Mouse (Mus musculus): ENCODE measurements at regions not wholly inside any gene's neighbourhood (a gene's known extent, or its start where the extent isn't known, plus 50 kb on each side); places are given as distances from the start of the nearest gene placed in this dataset.

DNA sequence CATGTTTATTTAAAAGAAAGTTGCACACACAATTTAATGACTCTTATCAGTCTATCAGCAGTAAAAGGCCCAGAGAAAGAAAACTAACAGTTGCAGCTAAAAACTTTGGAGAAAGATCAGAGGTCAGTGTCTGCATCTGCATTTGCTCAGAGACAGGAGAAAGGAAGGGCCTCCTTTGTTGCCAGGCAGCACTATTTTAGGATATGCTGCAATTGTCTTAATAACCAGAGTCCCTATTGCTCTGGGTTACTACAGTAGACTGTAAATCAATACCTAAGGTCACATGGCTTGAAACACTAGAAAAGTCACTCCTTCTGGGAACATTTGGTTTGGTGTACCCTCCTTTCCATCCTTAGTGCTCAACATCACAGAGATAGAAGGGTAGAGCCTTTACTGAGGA is 175.7 kb downstream of the Hdgfl1 start:
- no peak for DNase-seq

DNA sequence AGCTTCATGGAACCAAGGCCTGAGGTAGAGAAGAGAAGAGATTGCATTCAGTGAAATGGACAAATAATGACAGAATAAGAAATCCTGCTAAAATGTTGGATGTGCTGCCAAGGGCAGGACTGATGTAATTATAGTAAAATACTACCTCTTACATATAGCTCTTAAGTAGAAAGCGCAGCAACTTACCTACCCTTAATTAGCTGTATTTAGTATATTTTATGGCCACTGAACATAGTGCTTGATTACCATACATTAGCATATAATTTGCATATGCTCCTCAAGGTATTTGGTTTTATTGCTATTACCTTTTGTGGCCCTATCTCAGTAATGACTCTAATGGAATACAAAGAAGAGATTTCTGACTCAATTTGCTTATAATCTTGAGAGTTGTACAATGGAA is 176.2 kb downstream of the Hdgfl1 start:
- no peak for DNase-seq

DNA sequence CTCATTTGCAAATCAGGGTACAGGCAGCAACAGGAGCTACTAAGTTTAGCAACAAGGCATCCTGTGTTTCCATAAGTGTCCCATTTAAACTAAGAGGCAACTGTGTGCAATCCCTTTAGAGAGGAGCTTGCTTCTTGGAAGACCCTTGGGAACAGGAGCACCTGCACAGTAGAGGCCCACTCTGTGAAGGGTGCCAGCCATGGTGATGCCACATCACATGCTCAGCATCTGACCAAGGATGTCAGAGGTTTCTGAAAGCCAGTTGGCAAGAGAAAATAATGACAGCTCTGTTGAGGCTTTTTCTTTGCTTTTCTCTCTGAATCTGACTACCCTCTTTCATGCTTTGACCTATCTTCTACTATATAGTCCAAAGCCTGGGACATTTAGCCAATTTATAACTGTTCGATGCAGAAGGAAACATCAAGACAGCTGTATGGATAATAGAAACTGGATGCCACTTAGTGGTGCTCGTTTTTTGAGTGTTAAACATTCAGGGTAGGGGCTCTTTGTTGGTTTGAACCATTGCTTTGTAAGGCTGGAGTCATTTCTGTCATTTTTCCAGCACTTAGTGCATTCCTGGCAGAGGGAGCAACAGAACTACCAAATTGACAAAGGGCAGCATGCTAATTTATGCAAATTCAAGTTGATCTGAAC is 193.9 kb downstream of the Hdgfl1 start:
- DNase-seq, result no peak

DNA sequence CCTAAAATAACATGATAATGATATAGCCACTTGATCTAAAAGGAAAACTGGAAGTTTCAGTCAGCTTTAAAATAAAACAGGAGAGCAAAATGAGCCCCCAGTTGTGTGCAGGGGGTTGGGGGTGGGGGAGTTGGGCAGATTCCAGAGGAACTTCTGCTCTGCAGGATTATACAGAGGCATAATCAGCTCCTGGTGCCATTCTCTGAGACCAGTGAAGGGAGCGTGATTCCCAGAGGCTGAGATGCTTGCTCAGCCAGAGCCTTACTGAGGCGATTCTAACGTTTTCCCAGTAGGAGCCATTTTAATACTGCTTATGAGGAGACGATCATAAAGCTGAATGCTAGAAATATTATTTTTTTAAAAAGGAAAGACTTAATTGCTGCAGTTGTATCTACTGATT is 200.5 kb downstream of the Hdgfl1 start:
- DNase-seq, result peak; percentile 24

DNA sequence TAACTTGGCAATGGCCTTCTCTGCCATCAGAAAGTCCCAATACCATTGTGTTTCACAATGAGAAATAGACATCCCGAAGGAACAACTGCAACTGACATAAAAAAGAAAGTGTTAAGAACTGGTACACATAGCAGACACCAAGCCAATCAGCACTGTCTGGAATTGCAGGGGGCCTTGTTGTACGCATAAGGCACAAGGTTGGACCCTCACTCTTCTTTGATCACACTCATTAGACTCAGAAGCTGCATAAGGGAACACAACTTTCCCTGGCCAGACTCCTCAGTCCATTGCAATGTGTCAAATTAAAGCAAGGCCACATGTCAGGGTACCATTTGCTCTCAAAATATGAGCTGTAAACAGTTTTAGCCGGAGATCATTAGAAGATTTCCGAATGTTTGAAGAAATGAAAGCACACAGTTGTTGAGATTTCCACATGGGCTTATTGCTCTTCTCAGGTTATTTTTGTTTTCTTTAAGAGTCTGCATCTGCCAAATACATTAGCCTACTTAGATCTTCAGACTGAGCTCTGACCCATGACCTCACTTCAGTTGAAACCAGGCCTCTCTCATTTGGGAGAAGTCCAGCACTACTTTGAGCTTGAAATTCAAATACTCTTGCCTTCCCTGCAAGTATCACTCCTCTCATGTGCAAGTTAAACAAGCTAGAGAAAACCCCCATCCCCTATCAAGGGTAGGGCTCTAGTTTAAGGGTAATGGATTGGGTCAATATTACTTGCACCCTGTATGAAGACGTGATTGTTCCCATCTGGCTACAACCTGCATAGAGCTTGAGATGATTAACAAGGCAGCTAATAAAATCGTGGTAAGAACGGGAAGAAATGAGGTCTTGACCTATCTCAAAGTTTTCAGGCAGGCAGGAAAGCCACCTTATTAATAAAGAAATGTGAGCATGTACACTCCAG is 204.8 kb downstream of the Hdgfl1 start:
- DNase-seq, result no peak

DNA sequence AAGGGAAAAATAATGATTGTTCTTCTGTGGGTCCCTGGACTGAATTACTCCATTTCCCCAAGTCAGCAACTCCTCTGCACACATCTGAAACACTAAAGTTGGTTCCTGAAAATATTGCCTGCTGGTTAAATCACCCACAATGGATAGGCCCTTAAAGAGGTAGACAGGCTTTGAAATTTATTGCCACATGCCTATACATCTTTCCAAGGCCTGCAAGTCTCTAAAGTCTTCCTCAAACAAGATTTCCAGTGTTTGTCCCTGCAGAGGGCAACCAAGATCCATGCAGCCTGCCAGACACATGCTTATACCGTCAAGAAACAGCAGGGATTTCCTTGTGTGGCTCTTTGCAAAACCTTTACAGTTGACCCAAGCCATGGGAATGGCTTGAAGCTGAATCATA is 211.6 kb downstream of the Hdgfl1 start:
- peak; percentile 23 for DNase-seq

DNA sequence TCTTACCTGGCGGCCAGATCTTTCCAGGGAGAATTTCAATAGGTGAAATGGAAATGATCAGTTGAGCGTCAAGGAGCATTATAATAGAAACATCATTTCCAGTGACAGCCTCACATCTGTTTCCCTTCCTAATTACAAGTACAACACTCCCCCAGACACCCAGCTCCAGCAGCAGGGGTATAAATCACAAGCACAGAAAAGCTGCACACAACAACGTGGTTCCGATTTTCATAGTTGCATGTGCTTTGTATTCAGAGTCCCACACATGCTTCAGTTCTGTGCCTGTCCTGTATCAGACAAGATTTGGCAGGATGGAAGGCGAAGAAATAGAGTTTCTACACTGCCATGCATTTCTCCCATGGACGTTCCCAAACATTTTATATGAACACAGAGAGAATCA is 215.7 kb downstream of the Hdgfl1 start:
- DNase-seq, result no peak

DNA sequence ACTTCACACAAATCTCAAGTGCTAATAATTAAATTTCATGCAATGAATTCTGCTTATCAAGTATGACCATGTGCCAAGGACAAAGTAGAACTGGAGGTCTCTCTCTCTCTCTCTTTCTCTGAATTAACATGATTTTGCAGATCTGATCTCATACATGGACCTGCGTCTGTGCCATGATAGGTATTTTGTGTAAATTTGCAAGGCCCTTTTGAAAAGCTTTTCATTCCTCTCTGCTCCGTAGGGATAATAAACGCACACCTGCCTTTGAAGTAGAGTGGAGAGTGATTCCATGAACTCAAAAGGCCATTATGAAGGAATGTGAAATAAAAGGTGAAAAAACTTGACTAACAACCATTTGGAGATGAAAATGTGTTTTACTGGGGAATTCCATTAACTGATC is 217.8 kb downstream of the Hdgfl1 start:
- DNase-seq, result no peak

DNA sequence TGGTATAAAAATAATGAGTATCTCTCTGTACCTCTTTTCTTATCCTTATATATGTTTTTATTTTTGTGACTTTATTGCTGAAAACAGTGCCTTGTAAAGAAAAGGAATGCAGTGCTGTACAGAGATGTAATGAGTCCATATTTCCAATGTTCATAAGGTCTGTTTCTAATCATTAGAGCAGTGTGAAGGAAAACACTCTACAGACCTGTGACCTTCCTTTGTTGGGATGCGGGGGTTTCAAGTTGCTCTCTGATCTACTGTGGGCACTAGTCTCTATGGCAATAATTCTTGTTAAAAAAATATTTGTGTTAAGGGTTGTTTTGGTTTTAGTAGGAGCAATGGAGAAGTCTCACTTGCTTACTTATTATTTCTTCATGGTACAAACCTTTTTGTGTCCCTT is 231.0 kb downstream of the Hdgfl1 start:
- DNase-seq, result no peak

DNA sequence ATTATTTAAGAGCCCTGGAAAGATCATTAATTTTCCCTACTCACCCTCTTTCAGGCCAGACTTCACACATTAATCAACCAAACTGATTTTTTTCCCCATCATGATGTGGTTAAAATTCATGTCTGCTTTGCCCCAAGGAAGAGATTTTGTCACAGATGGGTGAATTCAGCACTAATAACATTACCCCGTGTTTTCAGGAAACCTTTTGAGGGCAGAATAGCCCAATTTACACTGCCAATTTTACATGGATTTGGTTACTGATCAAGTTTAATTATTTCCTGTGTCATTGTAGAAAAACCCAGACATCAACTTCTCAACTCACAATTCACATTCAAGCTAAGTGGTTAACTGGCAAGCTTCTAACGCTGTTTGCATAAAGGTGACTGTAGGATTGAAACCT is 233.4 kb downstream of the Hdgfl1 start:
- DNase-seq, result no peak

DNA sequence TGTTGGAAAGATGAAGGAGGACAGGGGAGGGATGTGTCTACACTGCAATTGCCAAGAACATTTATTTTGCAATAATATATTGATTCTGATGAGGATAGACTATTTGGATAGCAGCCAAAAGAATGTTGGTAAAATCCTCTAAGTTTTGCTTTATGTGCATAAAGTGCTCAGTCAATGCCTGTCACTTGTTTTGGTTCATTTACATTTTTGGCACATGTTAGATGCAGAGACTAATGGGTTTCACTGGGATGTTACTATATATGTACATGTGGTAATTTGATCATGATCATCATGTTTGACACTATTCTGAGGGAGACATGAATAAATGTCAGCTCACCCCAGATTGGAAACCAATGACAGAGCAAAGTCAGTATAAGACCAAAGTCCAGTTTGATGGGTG is 237.2 kb downstream of the Hdgfl1 start:
- DNase-seq, result no peak

DNA sequence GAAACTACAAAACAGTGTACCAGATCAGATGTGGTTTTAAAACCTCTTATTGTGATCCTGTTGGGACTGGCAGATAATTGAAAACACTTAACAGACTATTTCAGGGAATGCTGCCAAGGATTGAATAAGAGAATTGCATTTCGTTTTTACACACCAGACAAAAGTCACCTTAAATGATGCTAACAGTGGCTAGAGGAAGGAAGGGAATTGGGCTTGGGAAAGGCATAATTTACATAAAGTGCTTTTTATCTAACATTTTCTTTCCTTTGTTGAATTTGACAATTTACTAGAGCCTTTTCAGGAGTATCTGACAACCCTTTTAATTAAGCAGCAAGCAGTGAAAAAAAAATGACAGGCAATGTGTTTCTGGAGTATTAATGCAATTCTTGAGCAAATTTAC is 250.9 kb downstream of the Hdgfl1 start:
- no peak for DNase-seq

DNA sequence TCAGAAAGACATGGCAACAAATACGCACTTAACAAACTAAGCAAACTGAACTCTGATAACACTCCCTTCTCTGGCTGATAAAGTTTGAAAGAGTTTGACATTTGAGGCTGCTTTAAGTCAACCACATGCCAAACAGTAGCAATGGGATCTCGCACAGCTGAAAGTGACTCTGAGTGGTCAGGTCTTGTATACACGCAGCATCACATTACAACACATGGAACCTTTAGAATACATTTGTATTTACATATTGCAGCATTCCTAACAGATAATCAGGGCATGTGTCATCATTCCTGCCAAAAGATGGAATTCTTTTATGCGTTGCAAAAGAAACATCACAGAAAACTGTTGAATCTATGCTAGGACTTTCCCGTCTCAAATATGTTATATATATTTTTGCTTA is 251.5 kb downstream of the Hdgfl1 start:
- DNase-seq, result no peak

DNA sequence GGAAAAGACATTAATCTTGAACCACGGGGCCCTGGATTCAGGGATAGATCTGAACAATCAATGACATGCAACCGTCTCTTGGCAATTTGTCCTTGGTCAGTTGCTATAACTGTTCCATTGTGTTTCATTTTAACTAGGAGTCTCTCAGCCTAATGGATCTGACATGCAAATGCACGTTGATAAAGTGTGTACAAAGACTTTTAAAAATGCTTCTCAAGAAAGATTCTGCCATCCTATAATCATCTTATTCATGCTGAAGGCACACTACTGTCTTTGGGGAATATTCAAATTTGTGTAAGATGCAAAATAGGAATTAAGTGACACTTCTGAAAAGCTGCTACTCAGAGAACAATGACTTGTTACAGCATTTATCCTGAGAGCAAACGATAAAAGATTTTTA is 252.3 kb downstream of the Hdgfl1 start:
- no peak for DNase-seq

DNA sequence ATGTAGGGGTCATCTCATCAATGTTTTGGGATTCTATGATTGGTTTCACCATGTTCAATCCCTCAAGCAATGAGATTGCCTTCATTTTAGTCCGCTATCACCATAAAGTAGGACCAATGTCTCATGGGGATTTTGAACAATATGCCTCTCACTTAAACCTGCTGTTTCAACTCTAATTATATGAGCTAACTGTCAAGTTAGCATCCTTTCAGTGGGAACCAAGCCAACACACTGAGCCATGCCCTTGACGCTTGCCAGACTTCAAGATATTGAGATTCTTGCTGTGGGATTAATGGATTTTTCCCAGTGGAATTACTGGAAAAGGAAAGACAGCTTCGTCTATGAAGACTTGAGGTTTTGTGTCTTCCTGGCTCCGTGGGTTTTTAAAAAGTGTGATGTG is 259.5 kb downstream of the Hdgfl1 start:
- DNase-seq, result no peak

DNA sequence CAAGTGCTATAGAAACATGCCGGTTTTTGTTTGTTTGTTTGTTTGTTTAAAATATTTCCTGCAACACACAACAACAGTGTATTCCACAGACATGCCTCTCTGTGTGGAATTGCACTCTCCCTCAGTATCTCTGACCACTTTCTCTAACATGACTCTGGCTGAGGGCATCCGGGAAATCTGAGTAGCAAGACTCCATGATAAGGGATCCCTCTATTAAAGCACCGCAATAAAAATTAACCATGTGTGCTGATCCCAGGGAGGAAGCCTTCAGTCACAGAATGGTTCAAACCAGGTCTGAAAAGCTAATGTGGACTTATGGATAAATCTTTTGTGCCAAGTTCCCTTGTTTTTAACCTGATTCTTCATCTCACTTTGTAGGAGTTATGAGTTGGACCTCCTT is 260.1 kb downstream of the Hdgfl1 start:
- DNase-seq, result no peak

DNA sequence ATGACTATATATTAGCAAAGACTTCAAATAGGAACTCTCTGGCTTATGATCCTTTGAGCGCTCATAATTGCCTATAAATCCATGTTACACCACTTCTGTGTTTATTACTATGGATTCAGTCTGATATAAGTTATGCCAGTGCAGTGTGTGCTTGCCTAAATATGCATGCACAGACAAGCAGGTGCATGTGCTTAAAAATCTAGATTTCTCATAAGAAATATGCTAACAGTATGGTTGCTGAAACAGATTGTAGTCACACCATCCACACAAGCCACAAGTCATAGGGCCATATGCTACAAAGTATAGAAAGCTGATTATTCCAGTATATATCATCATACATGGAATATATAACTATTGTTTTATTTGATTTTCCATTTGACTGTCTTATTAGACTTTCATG is 266.2 kb downstream of the Hdgfl1 start:
- DNase-seq, result no peak

DNA sequence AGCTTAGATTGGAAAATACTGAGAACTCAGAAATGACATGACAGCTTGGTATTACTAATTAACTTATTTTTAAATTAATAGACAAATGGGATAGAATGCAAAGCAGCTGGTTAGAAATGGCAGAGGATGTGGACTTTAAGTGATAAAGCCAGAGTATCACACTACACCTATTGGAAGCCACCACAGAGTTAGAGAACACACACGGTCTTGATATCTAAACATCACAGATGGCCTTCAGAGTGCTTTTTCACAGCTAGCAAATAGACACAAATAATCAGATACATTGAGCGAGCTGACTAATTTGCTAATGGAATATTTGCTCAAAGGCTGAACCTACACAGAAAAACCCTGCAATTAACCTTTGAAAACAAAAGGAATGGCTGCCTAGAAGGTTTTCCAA is 272.9 kb downstream of the Hdgfl1 start:
- DNase-seq, result no peak

DNA sequence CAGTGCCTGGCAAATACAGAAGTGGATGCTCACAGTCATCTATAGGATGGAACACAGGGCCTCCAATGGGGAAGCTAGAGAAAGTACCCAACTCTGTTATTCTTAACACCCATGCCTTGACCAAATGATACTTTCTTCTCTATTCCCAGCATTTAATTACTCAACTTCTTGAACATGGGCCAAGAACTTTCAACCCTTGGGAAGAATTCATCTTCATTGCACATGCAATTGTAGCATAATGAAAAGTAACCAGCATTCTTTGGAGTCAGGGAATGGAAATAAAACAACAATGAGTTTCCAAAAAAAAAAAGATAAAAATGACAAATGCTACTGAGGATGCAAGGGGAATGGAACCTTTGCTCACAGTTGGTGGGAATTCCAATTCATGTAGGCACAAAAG is 274.1 kb downstream of the Hdgfl1 start:
- DNase-seq, result no peak

DNA sequence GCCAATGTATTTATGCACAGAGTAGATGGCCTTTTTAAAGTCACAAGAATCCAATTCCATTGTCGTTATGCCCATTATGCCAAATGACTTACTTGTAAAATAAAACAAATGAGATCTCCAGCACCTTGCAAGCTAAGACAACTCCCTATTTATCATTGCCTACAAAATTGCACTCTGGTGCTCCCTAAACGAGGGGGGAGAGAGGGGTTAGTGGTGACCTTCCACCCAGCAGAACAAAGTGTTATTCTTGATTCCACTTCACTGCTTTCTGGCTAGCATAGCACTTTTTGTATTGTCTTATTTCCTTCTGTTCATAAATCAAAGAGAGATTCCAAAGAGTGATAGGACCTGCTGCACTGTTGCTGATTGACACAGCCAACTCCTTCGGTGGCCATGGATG is 300.6 kb downstream of the Hdgfl1 start:
- peak; percentile 15 for DNase-seq

DNA sequence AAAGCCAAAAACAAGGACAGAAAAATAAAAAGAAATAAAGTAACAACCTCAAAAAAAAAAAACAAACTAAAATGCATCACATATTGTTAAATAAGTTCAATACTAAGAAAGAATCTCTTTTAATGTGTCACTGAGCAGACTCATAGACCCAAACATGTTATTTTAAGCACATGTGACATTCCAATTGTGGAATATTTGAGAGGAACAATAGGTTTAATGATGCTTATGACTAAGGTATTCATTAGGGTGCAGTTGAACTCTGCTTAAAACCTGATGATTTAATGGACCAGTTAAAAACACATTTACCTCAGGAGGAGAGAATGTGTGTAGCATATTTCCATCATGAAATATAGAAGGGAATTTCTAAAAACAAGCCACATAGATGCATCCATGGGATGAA is 302.4 kb downstream of the Hdgfl1 start:
- peak; percentile 59 for DNase-seq

DNA sequence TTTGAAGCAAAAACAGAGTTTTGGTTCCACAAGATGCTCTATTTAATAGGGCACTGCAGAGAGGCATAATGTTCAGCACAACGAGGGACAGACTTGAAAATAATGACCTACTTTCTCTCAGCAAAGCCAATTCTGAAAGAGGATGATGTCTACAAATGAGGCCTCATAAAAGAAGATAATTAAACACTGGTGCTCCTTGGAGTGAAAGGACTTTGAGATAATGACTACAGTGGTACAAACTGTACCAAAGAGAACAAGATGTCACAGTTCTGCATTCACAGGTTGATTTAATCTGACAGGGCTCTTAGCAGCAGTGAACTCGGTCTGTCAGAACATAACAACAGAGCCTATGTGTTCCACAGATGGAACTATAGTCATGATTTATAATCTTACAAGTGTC is 305.4 kb downstream of the Hdgfl1 start:
- DNase-seq, result peak; percentile 92

DNA sequence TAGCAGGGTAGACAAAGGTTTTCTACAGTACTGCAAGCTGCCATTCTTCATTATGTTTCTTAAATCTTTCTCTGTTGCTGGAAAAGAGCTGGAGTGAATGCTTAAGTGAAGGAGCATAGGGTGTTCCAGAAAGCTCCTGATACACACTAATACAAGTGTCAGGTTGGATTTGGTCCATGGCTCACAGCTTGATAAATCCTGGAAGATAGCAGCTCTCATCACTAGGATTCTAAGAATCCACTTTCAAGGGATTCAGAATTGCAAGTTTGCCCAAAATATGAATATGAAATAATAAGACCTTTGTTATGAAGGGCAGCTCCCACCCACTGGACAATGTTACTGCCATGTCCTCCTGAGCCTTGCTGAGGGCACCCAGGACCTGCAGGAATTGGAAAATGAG is 305.9 kb downstream of the Hdgfl1 start:
- no peak for DNase-seq

DNA sequence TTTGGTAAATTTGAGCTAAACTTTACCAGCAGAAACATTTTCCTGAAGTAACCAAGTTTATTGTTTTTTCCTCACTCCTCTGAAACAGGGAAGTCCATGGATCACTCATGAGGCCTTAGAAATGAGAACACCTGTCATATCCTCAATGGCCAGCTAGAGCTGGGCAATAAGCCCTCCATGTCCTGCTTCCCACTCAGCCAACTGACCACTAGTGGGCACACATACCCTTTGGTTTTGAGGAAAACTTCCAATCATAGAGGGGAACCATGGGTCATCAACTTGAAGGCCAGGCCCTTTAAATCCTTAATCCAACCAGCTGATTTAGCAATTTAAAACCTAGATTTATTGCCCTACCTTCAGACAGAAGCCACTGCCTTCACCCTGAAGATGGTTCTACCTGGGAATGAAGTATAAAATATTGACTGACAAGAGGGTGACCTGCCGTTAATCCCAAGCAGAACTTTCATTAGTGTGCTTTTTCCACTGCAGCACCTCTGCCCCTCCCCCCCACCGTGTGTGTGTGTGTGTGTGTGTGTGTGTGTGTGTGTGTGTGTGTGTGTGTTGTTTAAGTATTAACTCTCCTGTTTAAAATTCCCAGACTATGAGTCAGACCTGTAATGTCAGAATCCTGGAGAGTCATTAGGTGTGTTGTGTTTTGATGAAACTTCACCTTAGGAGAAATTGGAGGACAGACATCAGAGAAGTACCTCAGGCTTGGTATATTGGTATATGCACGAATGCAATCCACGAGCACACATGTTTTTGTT is 312.3 kb downstream of the Hdgfl1 start:
- peak; percentile 31 for DNase-seq

All from retina, postnatal 1 day (tissue).